Mouse (Mus musculus) cortical plate, adult 2 months (tissue): ENCODE data around the gene Il17rc.

Experiments
- CTCF ChIP-seq: fragments of 200-500 bp; IDR thresholded peaks from 2 replicates; pipeline ENCODE4 v1.5.1; 2011; ENCODE audit warnings: mild to moderate bottlenecking, control low read depth, low read length; ENCODE audit not compliant: insufficient read depth; ENCODE audit errors: extremely low read depth
- POLR2A ChIP-seq: fragments of 200-500 bp; IDR thresholded peaks from 2 replicates; pipeline ENCODE4 v1.6.1; 2011; ENCODE audit warnings: mild to moderate bottlenecking, low read length, control low read depth; ENCODE audit not compliant: insufficient read depth; ENCODE audit errors: extremely low read depth

DNA sequence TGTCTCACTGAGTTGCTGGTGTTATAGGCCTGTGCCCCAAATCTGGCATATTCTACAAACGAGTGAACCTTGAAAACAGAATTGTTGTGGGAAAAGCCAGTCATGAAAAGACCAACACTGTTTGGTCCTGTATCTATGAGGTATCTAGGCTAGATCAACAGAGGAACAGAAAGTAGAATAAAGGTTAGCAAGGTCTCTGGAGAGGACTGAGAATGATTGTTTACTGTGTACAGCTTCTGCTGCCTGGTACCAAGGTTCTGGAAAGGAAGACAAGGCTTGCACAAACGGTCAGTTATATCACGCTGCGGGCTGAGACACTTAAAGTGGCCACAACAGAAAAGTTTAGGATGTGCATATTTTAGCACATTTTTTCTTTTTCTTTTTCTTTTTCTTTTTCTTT lies 44.5 kb upstream of the Il17rc start:
- no peak for TF ChIP-seq CTCF
- no peak for TF ChIP-seq POLR2A
